Mouse (Mus musculus) forebrain, embryonic 12.5 days (tissue): Measurements from ENCODE around the gene AU021092. TPM values are rescaled to one million over a fixed set of nuclear protein-coding genes. Genes with fewer than 3 reads are reported as not detected.
A peak's percentile ranks its signal among the peaks of the same experiment; 100 is the strongest.

Experiments used
- ATAC-seq: fragments of 200-750 bp; cut with Nextera tagmentation; 2 replicates; pipeline ENCODE4 v1.8.0; 2017; ENCODE audit warnings: moderate TSS enrichment; ENCODE audit not compliant: low FRiP score
- H3K27ac ChIP-seq: fragments of 300-500 bp; sonication (generic); 2 replicates; pipeline ENCODE4 v1.5.1; 2016; ENCODE audit warnings: mild to moderate bottlenecking
- H3K27me3 ChIP-seq: fragments of 300-500 bp; sonication (generic); 2 replicates; pipeline ENCODE4 v1.6.1; 2016; ENCODE audit warnings: mild to moderate bottlenecking
- H3K36me3 ChIP-seq: fragments of 300-500 bp; sonication (generic); replicated peaks from 2 replicates; pipeline ENCODE4 v1.6.1; 2016; ENCODE audit warnings: mild to moderate bottlenecking
- H3K4me1 ChIP-seq: fragments of 300-500 bp; sonication (generic); 2 replicates; pipeline ENCODE4 v1.6.1; 2016
- H3K4me2 ChIP-seq: fragments of 300-500 bp; sonication (generic); 2 replicates; pipeline ENCODE4 v1.6.1; 2016; ENCODE audit warnings: mild to moderate bottlenecking, moderate library complexity
- H3K4me3 ChIP-seq: fragments of 300-500 bp; sonication (generic); replicated peaks from 2 replicates; pipeline ENCODE4 v1.5.1; 2016; ENCODE audit warnings: mild to moderate bottlenecking
- H3K9ac ChIP-seq: fragments of 300-500 bp; sonication (generic); 2 replicates; pipeline ENCODE4 v1.6.1; 2016; ENCODE audit warnings: mild to moderate bottlenecking
- H3K9me3 ChIP-seq: fragments of 300-500 bp; sonication (generic); 2 replicates; pipeline ENCODE4 v1.6.1; 2016
- WGBS: fragments of 180-500 bp; shearing (Covaris S2); methylation state at CpG from one replicate; pipeline ENCODE4 v1.1.7; 2016; 5-methylcytosine and 5-hydroxymethylcytosine counted together
- polyA plus RNA-seq: library from polyadenylated mRNA; unstranded; fragments of >200 nt; fragmentation: Nextera tagmentation; extraction: Ambion mirVana; gene quantifications from 2 replicates; pipeline ENCODE4 v1.2.1, GENCODE M21; 2016

Gene AU021092
- 4.7 and 5.9 TPM in 2 replicates for polyA plus RNA-seq

GRCm38 (mm10) chr16:5222140-5222539, at the start of gene AU021092:
AU021092 (minus strand) TSS chr16:5222299.
- no peaks in the 10 kb centered on the region for H3K36me3 ChIP-seq
- ATAC-seq: no peak
- no peaks in the 10 kb centered on the region for H3K9me3 ChIP-seq
- H3K9ac ChIP-seq: no peak within 1 kb of the TSS
- WGBS: 80% methylated on average over 6 of the region's 6 CpGs
- peaks cover 17% of the 10 kb centered on the region for H3K27me3 ChIP-seq
- no peak within 1 kb of the TSS for H3K4me2 ChIP-seq
- H3K27ac ChIP-seq: no peak within 1 kb of the TSS
- H3K4me3 ChIP-seq: no peak within 1 kb of the TSS
- no peaks in the 10 kb centered on the region for H3K4me1 ChIP-seq

- WGBS: 83% methylated on average over 4 of the region's 4 CpGs
- no peak overlapping the region for H3K4me2 ChIP-seq
- H3K36me3 ChIP-seq: no peaks in the 10 kb centered on the region
- H3K27ac ChIP-seq: no peak overlapping the region
- ATAC-seq: no peak
- no peaks in the 10 kb centered on the region for H3K4me1 ChIP-seq
- H3K9me3 ChIP-seq: no peaks in the 10 kb centered on the region
- H3K9ac ChIP-seq: no peak overlapping the region
- no peak overlapping the region for H3K4me3 ChIP-seq
- no peaks in the 10 kb centered on the region for H3K27me3 ChIP-seq
These were observed 49.4 kb upstream of the AU021092 start for GRCm38 (mm10) chr16:5271411-5272035.

GRCm38 (mm10) chr16:5263926-5264325, 41.8 kb upstream of the AU021092 start:
- Histone ChIP-seq H3K27ac (no peak overlapping the region), H3K9ac (no peak overlapping the region), H3K9me3 (0 out of 2 replicates have a peak, but pooled peaks cover 4% of the 10 kb centered on the region), H3K4me1 (no peaks in the 10 kb centered on the region), H3K4me2 (no peak overlapping the region), H3K36me3 (no peaks in the 10 kb centered on the region), H3K27me3 (no peaks in the 10 kb centered on the region), H3K4me3 (no peak overlapping the region)
- ATAC-seq: no peak
- WGBS: 86% methylated on average over 7 of the region's 7 CpGs

GRCm38 (mm10) chr16:5263156-5263555, 41.1 kb upstream of the AU021092 start:
- H3K4me2 ChIP-seq: no peak overlapping the region
- H3K9me3 ChIP-seq: 0 out of 2 replicates have a peak, but pooled peaks cover 4% of the 10 kb centered on the region
- no peak overlapping the region for H3K9ac ChIP-seq
- H3K4me1 ChIP-seq: no peaks in the 10 kb centered on the region
- H3K4me3 ChIP-seq: no peak overlapping the region
- H3K27me3 ChIP-seq: no peaks in the 10 kb centered on the region
- H3K27ac ChIP-seq: no peak overlapping the region
- 88% methylated on average over 8 of the region's 8 CpGs for WGBS
- ATAC-seq: no peak
- no peaks in the 10 kb centered on the region for H3K36me3 ChIP-seq

GRCm38 (mm10) chr16:5255779-5256496, 33.8 kb upstream of the AU021092 start, which contains the start of gene Eef2kmt:
Eef2kmt (minus strand) TSS chr16:5255983.
- 2% methylated on average over 57 of the region's 57 CpGs for WGBS
- Histone ChIP-seq H3K9ac (peak within 1 kb of the TSS; percentile 63), H3K27me3 (peaks cover 3% of the 10 kb centered on the region; the same call in 1 of the 2 replicates), H3K27ac (peak within 1 kb of the TSS; percentile 68), H3K36me3 (no peaks in the 10 kb centered on the region), H3K4me3 (peak within 1 kb of the TSS; percentile 52), H3K4me2 (peak within 1 kb of the TSS; percentile 69), H3K4me1 (peaks cover 13% of the 10 kb centered on the region), H3K9me3 (no peaks in the 10 kb centered on the region)
- ATAC-seq: peak; percentile 97

GRCm38 (mm10) chr16:5255081-5255740, 33.1 kb upstream of the AU021092 start:
- peak overlapping the region; percentile 69 for H3K4me2 ChIP-seq
- H3K36me3 ChIP-seq: no peaks in the 10 kb centered on the region; the same call in 1 of the 2 replicates
- peak overlapping the region; percentile 52 for H3K4me3 ChIP-seq
- ATAC-seq: no peak
- peaks cover 3% of the 10 kb centered on the region; the same call in 1 of the 2 replicates for H3K27me3 ChIP-seq
- H3K27ac ChIP-seq: peak overlapping the region; percentile 38; the same call in 1 of the 2 replicates
- peaks cover 13% of the 10 kb centered on the region for H3K4me1 ChIP-seq
- WGBS: 4% methylated on average over 27 of the region's 27 CpGs
- H3K9me3 ChIP-seq: no peaks in the 10 kb centered on the region
- H3K9ac ChIP-seq: peak overlapping the region; percentile 63

- no peaks in the 10 kb centered on the region; the same call in 1 of the 2 replicates for H3K36me3 ChIP-seq
- ATAC-seq: peak; percentile 27; the same call in 1 of the 2 replicates
- H3K4me3 ChIP-seq: peak overlapping the region; percentile 52
- peak overlapping the region; percentile 63 for H3K9ac ChIP-seq
- H3K4me1 ChIP-seq: peaks cover 13% of the 10 kb centered on the region
- H3K27me3 ChIP-seq: peaks cover 3% of the 10 kb centered on the region; the same call in 1 of the 2 replicates
- no peaks in the 10 kb centered on the region for H3K9me3 ChIP-seq
- H3K4me2 ChIP-seq: peak overlapping the region; percentile 69
- 6% methylated on average over 15 of the region's 15 CpGs for WGBS
- peak overlapping the region; percentile 25; the same call in 1 of the 2 replicates for H3K27ac ChIP-seq
These were observed 32.4 kb upstream of the AU021092 start for GRCm38 (mm10) chr16:5254346-5255025.

GRCm38 (mm10) chr16:5252260-5252659, 30.2 kb upstream of the AU021092 start:
- Histone ChIP-seq H3K27me3 (peaks cover under 1% of the 10 kb centered on the region; the same call in 1 of the 2 replicates), H3K4me2 (no peak overlapping the region), H3K36me3 (peaks cover 21% of the 10 kb centered on the region), H3K27ac (no peak overlapping the region), H3K4me3 (no peak overlapping the region), H3K4me1 (peaks cover 13% of the 10 kb centered on the region), H3K9me3 (no peaks in the 10 kb centered on the region), H3K9ac (no peak overlapping the region)
- WGBS: 87% methylated on average over 2 of the region's 2 CpGs
- no peak for ATAC-seq

- H3K9ac ChIP-seq: no peak overlapping the region
- peaks cover 25% of the 10 kb centered on the region for H3K36me3 ChIP-seq
- whole genome bisulfite sequencing: 82% methylated on average over 3 of the region's 3 CpGs
- H3K4me1 ChIP-seq: peaks cover 13% of the 10 kb centered on the region
- no peak overlapping the region for H3K4me2 ChIP-seq
- H3K27me3 ChIP-seq: no peaks in the 10 kb centered on the region
- no peak for ATAC-seq
- no peaks in the 10 kb centered on the region for H3K9me3 ChIP-seq
- H3K4me3 ChIP-seq: no peak overlapping the region
- H3K27ac ChIP-seq: no peak overlapping the region
These were observed 28.8 kb upstream of the AU021092 start for GRCm38 (mm10) chr16:5250891-5251290.

GRCm38 (mm10) chr16:5244411-5244810, 22.3 kb upstream of the AU021092 start:
- ATAC-seq: peak; percentile 64; the same call in 1 of the 2 replicates
- Histone ChIP-seq H3K4me1 (no peaks in the 10 kb centered on the region), H3K27me3 (no peaks in the 10 kb centered on the region), H3K27ac (no peak overlapping the region), H3K36me3 (peaks cover 77% of the 10 kb centered on the region), H3K4me2 (no peak overlapping the region), H3K9ac (no peak overlapping the region), H3K4me3 (no peak overlapping the region), H3K9me3 (no peaks in the 10 kb centered on the region)
- whole genome bisulfite sequencing: 34% methylated on average over 7 of the region's 7 CpGs

- 87% methylated on average over 6 of the region's 6 CpGs for WGBS
- no peak overlapping the region for H3K27ac ChIP-seq
- no peak overlapping the region for H3K4me2 ChIP-seq
- no peaks in the 10 kb centered on the region for H3K4me1 ChIP-seq
- no peak for ATAC-seq
- peaks cover 66% of the 10 kb centered on the region for H3K36me3 ChIP-seq
- no peak overlapping the region for H3K9ac ChIP-seq
- no peaks in the 10 kb centered on the region for H3K27me3 ChIP-seq
- H3K4me3 ChIP-seq: no peak overlapping the region
- no peaks in the 10 kb centered on the region for H3K9me3 ChIP-seq
These were observed 20.8 kb upstream of the AU021092 start for GRCm38 (mm10) chr16:5242882-5243281.

- 92% methylated on average over 4 of the region's 4 CpGs for WGBS
- Histone ChIP-seq H3K4me2 (no peak overlapping the region), H3K27ac (no peak overlapping the region), H3K9ac (no peak overlapping the region), H3K9me3 (no peaks in the 10 kb centered on the region), H3K4me1 (no peaks in the 10 kb centered on the region), H3K36me3 (peaks cover 61% of the 10 kb centered on the region), H3K4me3 (no peak overlapping the region), H3K27me3 (no peaks in the 10 kb centered on the region)
- no peak for ATAC-seq
These were observed 20.3 kb upstream of the AU021092 start for GRCm38 (mm10) chr16:5242355-5242754.
